Mouse (Mus musculus): ENCODE measurements around the gene 1600014C23Rik. TPM values are rescaled to one million over a fixed set of nuclear protein-coding genes. Genes with fewer than 3 reads are reported as not detected.
A peak's percentile ranks its signal among the peaks of the same experiment; 100 is the strongest.

Gene 1600014C23Rik
- total RNA-seq, 2 experiments from 2014 or later, result 0.55 to 0.75 TPM

GRCm38 (mm10) chr17:45754186-45754862 is 20.7 kb upstream of the 1600014C23Rik start:
- DNase-seq (ENCODE audit: low spot score), result no peak
- intact Hi-C loops (cut with DNase I), result no loop called here

DNA sequence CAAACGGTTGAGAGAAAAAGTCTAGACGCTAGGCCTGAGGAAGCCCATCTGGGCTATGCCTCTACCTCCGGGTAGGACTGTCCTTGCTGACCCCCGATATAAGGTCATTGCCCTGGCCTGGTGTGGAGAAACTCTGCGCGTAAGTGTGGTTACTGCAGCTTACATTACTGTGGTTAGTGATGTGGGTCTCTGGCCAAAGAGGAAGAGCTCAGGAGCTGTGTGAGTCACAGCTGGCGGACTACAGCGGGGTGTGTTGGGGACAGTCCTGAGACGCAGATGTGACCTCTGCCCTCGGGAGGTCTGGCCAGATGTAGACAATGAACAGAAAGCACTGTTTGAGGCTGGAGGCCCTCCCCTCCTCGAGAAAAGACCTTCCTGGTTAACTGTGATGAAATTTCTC is 19.0 kb upstream of the 1600014C23Rik start:
- intact Hi-C loops (cut with DNase I), result no loop called here
- peak; percentile 48 for DNase-seq (ENCODE audit: low spot score)

DNA sequence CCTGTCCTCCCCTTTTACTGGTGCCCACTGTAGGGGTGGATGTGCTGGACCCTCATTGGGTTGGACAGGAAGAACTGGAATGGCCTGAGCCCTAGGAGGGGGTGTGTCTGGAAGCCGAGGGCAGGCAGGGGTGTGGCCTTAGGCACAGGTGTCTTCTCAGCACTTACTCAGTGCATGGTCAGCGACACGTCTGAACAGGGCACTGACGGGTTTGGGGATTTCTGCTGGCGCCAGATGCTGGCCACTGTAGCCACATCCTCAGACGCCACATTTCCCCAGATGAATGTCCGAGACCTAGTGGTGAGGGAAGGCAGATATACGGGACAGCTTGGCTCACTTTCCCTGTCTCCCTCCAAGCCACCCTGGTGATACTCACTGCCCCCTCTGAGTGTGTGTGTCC is 18.4 kb upstream of the 1600014C23Rik start:
- intact Hi-C loops (cut with DNase I), result no loop called here

GRCm38 (mm10) chr17:45751359-45751758 is 17.7 kb upstream of the 1600014C23Rik start:
- no peak for DNase-seq (ENCODE audit: low spot score)
- intact Hi-C loops (cut with DNase I), result no loop called here

More for the DNA sequence above, 18.4 kb upstream of the 1600014C23Rik start:
- DNase-seq (ENCODE audit: low spot score), result no peak

DNA sequence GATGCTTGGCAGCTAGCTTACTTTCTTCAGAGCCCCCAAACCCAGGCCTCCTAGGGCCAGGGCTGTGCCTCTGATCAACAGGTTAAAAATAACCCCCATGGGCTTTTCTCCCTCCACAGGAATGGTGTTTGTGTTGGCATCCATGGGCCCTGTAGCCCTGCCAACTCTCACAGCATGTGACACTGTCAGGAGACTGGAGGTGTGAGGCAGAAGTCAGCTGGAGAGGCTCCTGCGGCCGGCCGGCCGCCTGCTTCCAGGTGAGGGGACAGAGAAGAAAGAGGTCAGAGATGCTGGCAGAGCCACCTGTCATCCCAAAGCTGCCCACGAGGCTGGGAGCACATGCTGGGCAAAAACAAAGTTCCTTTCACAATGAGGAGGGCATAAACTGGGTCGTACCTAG is 15.5 kb upstream of the 1600014C23Rik start:
- DNase-seq (ENCODE audit: low spot score), result no peak
- intact Hi-C loops (cut with DNase I), result no loop called here

DNA sequence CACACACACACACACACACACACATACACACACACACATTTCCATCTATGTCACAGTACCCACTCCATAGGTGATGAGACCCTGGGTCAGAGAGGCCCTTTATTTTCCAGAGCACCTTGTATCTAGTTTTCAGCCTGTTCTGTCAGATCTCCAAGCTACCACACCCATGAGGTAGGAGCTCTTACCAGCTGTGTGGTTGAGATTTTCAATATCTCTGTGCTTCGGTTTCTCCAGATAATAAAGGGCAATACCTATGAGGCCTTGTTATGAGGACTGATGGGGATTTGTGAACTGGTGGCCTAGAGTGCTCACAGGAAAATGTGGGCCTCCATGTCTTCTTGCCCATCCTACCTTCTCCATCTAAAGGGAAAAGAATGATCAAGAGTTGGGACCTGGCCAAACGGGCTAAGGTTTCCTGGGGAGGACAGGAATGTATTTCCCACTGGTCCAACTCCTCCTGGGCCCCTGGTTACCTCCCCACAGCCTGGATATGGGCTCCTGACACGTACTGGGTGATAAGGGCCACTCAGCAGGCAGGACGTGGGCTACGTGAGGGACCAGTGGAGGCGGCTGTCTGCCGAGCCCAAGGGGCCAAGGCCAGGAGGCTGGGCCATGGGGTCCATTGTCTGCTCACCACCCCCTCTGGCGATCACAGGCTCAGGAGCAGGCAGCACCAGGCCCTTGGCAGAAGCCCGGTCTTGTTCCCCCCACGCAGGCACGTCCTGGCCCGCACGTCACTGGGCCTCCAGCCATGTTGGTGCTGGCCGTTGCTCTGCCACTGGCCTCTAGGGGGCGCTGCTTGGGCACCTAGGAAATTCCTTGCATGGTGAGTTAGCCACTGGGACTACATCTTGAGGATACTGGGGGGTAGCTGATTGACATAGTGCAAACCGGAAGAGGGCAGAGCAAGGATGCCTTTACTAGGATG is 14.5 kb upstream of the 1600014C23Rik start:
- intact Hi-C loops (cut with DNase I), result loop anchor here (1.0 kb wide), 1 partner anchor 67 kb away; no protein-coding TSS in a partner anchor
- DNase-seq (ENCODE audit: low spot score), result peak; percentile 43

DNA sequence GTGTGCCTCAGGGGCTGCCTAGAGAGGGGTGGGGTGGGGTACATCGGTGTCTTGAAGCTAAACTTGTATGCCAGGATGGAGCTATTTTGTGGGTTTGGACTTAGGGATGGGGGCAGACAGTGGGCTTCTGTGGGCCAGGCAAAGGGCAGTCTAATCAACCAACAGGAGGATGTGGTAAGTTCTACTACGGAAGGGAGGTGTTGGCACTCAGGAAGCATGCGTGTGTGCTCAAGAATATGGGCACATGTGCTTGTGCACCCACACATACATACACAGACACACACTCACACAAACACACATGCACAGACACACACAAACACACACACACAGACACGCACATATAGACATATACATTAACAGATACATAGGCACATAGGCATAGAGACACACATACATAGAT is 13.6 kb upstream of the 1600014C23Rik start:
- intact Hi-C loops (cut with DNase I), result no loop called here
- DNase-seq (ENCODE audit: low spot score), result no peak

GRCm38 (mm10) chr17:45746755-45747154 is 13.1 kb upstream of the 1600014C23Rik start:
- DNase-seq (ENCODE audit: low spot score), result no peak
- intact Hi-C loops (cut with DNase I), result no loop called here

DNA sequence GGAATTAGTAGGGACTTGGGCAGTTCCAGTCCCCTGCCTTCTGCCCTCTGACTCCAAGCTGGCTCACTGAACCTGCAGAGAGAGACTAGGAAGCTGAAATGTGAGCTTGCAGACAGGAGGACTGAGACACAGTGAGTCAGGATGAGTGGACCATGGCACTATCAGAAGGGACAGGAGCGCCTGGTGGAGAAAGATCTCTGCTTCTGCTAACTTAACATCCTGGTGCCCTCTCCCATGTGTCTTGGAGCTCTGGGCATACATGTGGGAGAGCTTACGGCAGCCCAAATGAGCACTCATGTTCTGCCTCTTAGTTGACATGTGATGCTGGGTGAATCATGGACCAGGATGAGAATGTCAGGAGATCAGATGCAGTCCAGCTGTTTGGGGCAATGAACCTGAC is 12.0 kb upstream of the 1600014C23Rik start:
- intact Hi-C loops (cut with DNase I), result no loop called here
- no peak for DNase-seq (ENCODE audit: low spot score)

DNA sequence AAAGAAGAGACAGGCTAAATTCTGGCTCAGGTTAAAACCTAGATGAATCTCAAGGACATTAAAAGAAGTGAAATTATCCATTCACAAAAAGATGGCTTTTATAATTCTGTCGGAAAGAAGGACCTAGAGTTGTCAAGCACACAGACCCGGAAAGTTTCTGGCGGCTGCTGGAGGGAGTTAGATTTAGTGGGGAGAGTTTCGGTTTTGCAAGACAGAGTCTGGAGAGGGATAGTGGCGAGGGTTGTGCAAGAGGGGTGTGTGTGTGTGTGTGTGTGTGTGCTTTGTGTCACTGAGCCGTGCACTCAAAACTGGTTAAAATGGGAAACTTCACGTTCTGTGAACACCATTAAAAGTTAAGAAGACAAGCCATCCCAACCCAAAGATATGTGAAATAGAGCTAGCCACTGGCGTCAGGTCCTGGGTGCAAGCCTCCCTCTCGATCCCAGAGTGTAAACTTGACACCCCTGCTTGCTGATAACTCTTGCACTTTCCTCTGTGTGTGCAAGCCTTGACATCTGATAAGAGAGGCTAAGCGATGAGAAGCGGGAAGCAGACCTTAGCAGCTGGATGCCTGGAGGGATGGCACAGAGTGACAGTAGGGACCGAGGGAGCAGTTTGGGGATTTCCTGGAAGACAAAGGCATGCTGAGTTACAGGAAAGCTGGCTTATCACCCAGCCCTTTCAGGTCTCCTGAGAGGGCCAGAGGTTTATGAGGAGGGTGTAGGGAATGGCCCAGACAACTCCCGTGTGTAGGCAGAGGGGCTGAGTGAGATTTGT is 8.9 kb upstream of the 1600014C23Rik start:
- no peak for DNase-seq (ENCODE audit: low spot score)

DNA sequence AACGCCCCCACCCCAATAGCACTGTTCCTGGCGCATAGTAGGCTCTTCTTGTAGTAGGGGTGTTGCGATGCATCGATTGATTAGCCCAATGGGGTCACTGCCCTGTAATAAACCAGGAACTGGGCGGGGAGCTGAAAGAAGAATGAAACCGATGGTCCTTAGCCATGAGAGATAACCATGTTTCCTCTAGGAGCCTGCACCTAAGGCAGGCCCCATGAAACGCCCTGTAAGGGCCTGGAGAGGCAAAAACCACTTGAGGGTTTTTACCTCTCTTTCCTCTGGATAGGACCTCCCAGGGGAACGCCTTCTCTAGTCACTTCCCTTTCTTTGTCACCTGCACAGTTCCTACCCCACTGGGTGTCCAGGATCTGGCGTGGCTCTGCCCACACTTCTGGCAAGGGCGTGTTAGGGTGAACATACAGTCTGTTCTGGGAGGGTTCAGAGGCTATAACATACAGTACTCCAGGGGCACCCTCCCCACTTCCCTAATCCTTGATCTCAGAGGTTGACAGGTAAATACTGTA is 3.5 kb upstream of the 1600014C23Rik start:
- intact Hi-C loops (cut with DNase I), result loop anchor here (2.0 to 10.0 kb wide), 2 partner anchors 32 to 108 kb away; no protein-coding TSS in a partner anchor
- no peak for DNase-seq (ENCODE audit: low spot score)

More for the DNA sequence above, 8.9 kb upstream of the 1600014C23Rik start:
- intact Hi-C loops (cut with DNase I), result no loop called here

GRCm38 (mm10) chr17:45736311-45737077 is 2.9 kb upstream of the 1600014C23Rik start:
- peak; percentile 61 for DNase-seq (ENCODE audit: low spot score)
- intact Hi-C loops (cut with DNase I), result loop anchor here (2.0 to 10.0 kb wide), 2 partner anchors 32 to 108 kb away; no protein-coding TSS in a partner anchor

- intact Hi-C loops (cut with DNase I), result loop anchor here (1.0 to 10.0 kb wide), 3 partner anchors 33 to 297 kb away; partner anchors contain the start of gene Vegfa
Observed at GRCm38 (mm10) chr17:45735382-45736310, 2.0 kb upstream of the 1600014C23Rik start.

DNA sequence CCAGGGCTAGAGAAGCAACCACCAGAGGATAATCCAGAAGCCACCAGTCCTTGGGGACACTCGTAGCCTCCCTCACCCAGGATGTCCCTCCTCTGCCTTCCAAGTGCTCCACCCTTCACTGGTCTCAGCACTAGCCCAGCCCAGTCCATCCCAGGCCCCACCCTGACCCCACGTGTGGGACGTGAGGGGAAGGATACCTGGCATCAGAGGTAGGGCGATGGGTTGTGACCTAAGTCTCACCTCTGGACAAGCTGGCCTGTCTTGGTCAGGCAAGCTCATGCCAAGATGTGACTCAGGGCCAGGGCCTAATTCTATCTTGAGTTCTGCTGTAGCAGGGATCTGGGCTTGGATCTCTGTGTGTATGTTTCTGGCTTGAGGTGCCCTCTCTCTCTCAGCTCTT is 1.2 kb upstream of the 1600014C23Rik start:
- intact Hi-C loops (cut with DNase I), result loop anchor here (1.0 to 10.0 kb wide), 3 partner anchors 110 to 562 kb away; partner anchors contain the start of genes Dlk2 and Vegfa
- DNase-seq (ENCODE audit: low spot score), result no peak

More at GRCm38 (mm10) chr17:45735382-45736310, 2.0 kb upstream of the 1600014C23Rik start:
- DNase-seq (ENCODE audit: low spot score), result peak; percentile 52

DNA sequence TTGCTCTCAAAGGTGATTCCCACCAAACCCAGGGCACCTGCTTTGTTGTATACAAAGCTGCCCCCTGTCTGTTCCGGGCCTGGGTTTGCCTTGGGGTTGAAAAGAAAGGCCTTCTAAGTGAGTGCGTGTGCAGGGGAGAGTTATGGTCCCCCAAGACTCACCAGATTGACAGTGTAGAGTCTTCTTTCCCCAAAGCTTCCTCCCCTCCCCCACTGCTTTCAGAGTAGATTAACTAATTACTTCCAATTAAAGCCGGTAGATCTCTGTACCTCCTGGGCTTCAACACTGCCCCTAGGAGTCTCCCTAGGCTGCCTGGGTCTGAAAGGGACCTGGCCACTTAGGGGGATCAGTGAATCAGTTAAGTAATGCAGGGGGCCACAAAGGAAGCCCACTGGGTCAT is 689 bp upstream of the 1600014C23Rik start:
- intact Hi-C loops (cut with DNase I), result loop anchor here (5.0 to 10.0 kb wide), 2 partner anchors 110 to 563 kb away; partner anchors contain the start of gene Dlk2
- no peak for DNase-seq (ENCODE audit: low spot score)

GRCm38 (mm10) chr17:45733038-45733734 is 458 bp downstream of the 1600014C23Rik start:
- DNase-seq (ENCODE audit: low spot score), result no peak
- intact Hi-C loops (cut with DNase I), result loop anchor here (5.0 to 10.0 kb wide), 2 partner anchors 112 to 564 kb away; partner anchors contain the start of gene Dlk2
